Mouse (Mus musculus): ENCODE measurements around the gene Dzip1l. TPM values are rescaled to one million over a fixed set of nuclear protein-coding genes. Genes with fewer than 3 reads are reported as not detected.

Dzip1l gene
- total RNA-seq, 2 experiments from 2014 or later, result 3.5 to 4.7 TPM

DNA sequence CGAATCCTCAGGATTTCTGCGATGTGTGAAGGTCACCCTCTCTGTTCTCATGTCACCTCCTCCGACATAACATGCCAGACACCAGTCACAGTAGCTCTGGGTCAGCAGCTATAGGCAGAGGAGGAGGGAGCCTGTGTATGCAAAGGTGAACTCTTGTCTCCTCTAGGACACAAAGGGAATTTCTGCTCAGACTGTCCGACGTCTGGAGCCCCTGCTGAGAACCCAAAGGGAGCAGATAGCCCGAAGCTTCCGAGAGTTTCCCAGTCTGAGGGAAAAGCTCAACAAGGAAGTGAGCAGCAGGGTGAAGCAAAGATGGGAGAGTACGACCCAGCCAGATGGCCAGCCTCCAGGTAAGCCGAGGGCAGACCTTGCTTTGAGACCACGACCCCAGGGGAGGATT, 31.5 kb downstream of the Dzip1l start:
- no peak for DNase-seq

GRCm38 (mm10) chr9:99661606-99662166, 32.4 kb downstream of the Dzip1l start:
- DNase-seq, result no peak

- peak; percentile 73 for DNase-seq
These were observed 33.1 kb downstream of the Dzip1l start for GRCm38 (mm10) chr9:99662406-99662805.

- no peak for DNase-seq
These were observed 33.6 kb downstream of the Dzip1l start for GRCm38 (mm10) chr9:99662887-99663286.

- DNase-seq, result no peak
These were observed 38.3 kb downstream of the Dzip1l start for GRCm38 (mm10) chr9:99667596-99667995.

DNA sequence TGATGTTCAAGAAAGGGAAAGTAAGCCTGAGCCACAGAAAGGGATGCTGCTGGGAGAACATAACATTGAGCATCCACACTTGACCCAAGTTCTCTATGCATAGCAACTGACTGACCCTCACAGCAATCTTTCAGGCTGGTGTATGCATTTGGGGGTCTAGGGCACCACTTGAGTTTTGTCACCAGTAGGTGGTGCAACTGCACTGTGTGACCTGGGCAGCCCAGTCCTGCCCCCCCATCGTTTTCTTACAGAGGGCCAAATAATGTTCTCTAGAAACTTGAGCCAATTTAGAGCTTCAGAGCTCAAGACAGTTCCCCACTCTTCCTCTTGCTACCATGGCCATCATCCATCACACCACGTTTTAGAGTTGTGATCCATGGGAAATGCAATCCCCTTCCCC, 42.3 kb downstream of the Dzip1l start:
- DNase-seq, result no peak

GRCm38 (mm10) chr9:99675714-99676113, 46.4 kb downstream of the Dzip1l start:
- DNase-seq, result no peak

GRCm38 (mm10) chr9:99681980-99682570, 52.8 kb downstream of the Dzip1l start:
- DNase-seq, result no peak

DNA sequence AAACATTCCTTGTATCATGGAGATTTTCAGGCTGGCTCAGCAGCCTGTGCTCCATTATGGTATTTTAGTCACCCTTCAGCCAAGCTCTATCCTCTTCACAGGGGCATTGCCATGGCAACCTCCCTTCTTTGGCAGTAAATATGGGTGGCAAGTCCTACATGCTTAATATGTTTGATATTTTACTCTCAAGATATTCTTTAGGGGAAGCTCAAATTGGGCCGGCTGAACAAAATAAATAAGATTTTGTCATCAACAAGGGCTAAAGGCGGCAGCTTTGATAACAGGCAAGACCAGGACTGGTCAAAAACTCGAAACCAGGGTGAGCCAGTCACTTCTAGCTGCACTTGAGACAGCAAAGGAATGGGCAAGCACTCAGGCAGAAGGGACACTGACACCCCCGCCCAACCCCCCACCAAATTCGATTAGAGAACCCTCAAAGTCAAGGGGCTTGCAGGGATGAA, 55.8 kb downstream of the Dzip1l start:
- DNase-seq, result no peak

GRCm38 (mm10) chr9:99685536-99686231, 56.4 kb downstream of the Dzip1l start:
- no peak for DNase-seq

DNA sequence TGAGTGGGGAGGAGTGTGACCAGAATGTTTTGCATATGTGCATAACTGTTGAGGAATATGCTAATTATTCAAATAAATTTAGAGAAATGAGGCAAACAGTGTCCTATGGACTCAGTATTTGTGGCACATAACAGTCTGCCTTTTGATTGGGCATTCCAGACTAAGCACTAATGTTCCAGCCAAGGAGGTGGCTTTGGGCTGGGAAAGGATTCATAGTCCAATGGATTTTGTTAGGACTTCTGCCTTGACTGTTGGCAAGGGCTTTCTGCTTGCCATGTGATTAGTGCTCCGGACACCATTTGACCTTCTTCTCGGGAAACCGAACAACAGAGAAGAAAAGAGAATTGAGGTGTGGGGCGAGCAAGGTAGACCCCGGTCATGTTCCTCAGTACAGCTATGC, 60.5 kb downstream of the Dzip1l start:
- DNase-seq, result no peak

GRCm38 (mm10) chr9:99690386-99690785, 61.1 kb downstream of the Dzip1l start:
- no peak for DNase-seq

DNA sequence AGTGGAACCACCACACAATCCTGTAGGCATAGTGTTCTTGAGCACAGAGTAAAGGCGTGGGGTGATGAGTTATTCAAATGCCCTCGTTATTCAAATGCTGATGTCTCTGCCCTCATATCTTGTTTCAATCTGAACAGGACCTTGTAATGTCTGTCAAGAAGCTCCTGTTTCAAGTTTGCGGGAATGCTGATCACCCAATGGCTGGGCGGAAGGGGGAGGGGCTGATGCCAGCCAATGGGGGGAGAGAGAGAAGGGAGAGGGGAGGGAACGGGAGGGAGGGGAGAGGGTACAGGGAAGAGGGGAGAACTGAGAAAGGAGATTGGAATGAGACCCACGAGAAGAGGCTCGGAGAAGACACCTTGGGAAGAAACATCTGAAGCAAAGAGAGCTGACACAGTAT, 65.7 kb downstream of the Dzip1l start:
- no peak for DNase-seq

DNA sequence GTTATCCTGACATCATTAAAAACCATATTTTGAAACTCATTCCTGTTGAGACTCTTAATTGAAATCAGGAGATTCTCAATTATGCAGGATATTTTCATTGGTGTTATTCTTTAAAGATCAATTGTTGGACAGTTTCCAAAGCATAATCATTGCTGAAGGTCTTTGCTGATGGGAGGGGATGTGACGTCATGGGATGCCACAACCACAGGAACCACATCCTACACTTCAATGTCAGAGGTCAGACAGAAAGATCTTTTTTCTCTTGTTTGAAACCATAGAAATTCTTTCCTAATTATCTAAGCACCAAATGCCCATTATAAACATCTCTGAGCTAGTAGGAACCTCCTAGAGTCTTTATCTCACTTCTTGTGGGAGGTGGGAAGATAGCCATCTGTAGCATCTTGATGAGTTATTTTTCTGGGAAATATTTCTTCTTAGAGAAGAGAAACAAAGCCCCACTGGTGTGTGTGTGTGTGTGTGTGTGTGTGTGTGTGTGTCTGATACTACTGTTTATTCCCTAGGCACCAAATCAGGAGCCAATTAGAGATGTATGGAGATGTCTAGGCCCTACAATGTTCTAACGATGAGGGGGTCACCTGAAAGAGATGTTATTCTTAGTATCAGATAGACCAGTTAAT, 70.6 kb downstream of the Dzip1l start:
- DNase-seq, result no peak

- no peak for DNase-seq
These were observed 71.9 kb downstream of the Dzip1l start for GRCm38 (mm10) chr9:99701187-99701586.

- DNase-seq, result no peak
These were observed 72.9 kb downstream of the Dzip1l start for GRCm38 (mm10) chr9:99702215-99702614.

GRCm38 (mm10) chr9:99703711-99704110, 74.4 kb downstream of the Dzip1l start:
- DNase-seq, result no peak

DNA sequence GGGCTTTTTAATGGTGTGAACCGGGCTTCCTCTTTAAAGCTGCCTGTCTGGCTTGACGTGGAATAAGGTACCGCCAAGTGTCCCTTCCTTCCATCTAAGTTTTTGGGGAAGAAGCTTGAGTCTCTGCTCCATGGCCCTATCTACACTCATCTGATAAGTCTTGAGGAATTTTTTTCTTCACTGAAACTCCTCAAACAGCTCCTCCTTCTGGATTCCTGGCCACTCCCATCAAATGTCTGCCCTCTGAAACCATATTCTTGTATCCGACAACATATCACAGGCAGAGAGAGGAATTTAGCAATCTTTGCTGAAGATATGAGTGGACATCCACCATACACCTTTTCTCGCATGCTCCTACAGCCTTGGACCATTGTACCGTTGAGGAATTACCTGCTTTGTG, 77.0 kb downstream of the Dzip1l start:
- DNase-seq, result no peak

GRCm38 (mm10) chr9:99707425-99708126, 78.3 kb downstream of the Dzip1l start:
- DNase-seq, result no peak

- no peak for DNase-seq
These were observed 80.4 kb downstream of the Dzip1l start for GRCm38 (mm10) chr9:99709588-99710248.

- DNase-seq, result no peak
These were observed 81.0 kb downstream of the Dzip1l start for GRCm38 (mm10) chr9:99710297-99710696.

GRCm38 (mm10) chr9:99717134-99717533, 87.8 kb downstream of the Dzip1l start, which contains the start of gene Cldn18:
Cldn18 (minus strand) TSS chr9:99717267.
- DNase-seq, result no peak

All from gastrocnemius, postnatal 10 days (tissue).